Mouse (Mus musculus): ENCODE results near the gene Tpp1.
"Not testable (repeated sequence)": the region's sequence is repeated elsewhere in the genome, so short reads cannot be mapped to it uniquely, and the experiment has no call there.

The Tpp1 gene

DNA sequence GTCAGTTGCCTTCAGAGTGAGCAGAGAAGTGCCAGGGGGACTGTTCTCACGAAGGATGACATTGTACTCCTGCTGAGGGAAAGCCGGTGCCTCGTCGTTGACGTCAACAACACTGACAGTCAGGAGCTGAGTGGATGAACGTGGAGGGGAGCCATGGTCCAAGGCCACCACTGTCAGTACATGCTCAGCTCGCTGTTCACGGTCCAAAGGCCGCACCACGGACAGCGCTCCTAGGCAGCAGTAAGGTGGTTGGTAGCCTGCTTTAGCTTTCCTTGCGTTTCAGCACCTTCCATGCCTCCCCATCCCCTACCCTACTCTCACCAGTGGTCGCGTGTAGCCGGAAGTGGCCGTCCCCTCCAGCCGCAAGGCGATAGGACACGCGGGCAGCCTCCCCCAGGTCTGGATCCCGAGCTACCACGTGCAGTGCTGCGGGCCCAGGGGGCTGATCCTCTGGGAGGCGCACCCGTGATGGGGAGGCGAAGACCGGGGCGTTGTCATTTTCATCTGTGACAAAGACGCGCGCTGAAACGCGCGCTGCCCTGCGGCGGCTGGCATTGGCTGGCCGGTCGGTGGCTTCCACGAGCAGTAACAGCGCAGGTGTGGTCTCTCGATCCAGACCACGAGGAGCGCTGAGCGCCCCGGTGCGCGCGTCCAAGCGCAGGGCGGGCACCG is 9.9 kb upstream of the Tpp1 start:
- DNase-seq = peak in 1 of 2 experiments; percentile 38

DNA sequence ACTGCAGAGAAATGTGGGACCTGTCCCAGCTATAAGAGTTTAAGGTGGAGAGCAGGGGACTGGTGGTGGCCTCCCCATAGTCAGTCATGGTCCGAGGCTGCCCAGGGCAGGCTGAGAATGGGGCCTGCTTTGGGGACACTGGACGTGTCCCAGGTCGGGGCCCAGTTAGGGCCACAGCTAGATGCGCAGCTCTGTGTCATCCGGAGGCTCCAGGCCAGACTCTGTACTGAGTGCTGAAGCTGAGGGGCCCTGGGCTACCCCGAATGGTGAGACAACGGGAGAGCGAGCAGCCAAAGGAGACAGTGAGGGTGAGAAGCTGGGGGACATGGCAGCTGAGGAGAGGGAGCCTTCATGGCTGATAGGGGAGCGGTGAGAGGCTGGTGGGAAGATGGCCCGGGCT is 1.2 kb upstream of the Tpp1 start:
- DNase-seq = no peak

DNA sequence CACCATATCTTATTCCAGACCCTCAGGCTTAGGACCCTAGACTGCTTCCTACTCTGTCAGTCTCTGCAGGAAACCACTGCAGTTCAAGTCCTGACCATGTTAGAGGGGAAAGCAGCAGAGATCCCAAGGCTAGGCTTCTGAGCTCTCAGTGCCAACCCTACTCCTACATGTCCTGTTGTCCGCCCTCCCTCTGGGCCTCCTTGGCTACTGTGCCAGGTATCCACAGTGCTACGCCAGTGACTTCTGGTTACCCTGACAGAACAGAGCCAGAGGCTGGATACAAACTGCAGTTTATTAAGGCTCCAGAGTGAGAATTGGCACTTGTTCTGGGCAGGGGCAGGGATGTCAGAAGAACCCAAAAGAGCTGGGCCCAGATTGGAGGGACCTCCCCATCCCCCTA is 681 bp upstream of the Tpp1 start:
- no peak for DNase-seq

DNA sequence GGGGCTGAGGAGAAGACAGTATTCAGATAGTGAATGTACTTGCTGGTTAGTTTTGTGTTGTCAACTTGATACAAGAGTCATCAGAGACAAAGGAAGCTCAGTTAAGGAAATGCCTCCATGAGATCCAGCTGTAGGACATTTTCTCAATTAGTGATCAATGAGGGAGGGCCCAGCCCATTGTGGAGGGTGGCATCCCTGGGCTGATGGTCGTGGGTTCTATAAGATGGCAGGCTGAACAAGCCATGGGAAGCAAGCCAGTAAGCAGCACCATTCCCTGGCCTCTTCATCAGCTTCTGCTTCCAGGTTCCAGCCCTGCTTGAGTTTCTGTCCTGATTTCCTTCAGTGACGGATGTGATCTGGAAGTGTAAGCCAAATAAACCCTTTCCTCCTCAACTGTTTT is 4.3 kb downstream of the Tpp1 start:
- DNase-seq = no peak

DNA sequence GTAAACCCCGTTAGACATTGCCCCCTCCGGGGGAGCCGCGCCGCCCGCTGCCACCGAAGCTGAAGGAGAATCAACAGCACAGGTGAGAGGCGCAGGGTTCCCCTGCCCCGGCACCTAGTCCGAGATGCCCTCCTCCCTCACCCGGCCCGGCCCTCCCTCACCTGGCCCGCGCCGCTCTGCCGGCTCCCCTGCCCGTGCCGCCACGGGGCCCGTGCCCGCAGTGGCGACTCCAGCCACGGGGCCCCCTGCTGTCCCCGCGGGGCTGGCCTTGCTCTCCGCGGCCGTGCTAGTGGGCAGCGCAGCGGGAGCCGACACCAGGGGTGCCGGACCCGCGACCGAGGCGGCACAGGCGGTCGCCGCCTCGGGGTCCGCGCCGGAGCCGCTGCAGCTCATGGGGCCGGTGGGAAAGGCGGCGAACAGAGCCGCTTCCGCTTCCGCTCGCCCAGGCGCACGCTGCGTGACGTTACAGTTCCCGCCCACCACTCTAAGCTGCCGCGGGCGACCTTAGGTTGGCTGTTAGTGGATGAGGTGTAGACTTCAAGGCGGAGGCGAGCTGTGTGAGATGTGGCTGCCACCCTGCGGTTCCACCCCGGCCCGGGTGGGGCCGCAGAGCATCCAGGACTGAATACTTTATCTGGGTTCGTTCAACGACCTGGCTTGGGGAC is 8.0 kb downstream of the Tpp1 start, which contains the start of gene Taf10:
Taf10 (minus strand) TSS at position 436 of the 665 bp plus-strand sequence.
- peak; percentile 91 to 94 for DNase-seq

DNA sequence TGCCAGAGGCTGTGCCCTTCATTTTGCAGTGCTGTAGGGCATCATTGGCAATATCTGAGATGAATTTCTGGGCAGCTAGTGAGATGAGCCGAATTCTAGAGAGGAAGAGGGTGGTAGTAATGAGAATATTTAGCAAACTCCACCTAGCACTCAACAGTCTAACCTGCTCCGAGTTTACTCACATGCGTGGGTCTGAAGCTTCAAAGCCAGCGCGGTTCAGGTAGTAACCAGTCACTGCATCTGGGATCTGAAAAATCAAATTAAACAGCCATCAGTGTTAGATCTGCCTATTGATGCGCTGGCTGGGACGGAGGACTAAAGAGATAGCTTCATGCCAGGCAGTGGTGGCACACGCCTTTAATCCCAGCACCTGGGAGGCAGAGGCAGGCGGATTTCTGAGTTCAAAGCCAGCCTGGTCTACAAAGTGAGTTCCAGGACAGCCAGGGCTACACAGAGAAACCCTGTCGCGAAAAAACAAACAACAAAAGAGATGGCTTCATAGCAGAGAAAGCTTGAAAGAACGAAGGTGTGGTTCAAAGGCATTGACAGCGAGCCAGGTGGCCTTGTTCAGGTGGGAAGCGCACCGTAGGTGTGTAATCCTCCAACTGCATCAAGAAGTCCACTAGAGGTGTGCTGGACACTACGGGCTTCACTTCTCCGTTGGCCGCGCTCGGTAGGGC is 8.6 kb downstream of the Tpp1 start:
- not testable (repeated sequence) for DNase-seq

DNA sequence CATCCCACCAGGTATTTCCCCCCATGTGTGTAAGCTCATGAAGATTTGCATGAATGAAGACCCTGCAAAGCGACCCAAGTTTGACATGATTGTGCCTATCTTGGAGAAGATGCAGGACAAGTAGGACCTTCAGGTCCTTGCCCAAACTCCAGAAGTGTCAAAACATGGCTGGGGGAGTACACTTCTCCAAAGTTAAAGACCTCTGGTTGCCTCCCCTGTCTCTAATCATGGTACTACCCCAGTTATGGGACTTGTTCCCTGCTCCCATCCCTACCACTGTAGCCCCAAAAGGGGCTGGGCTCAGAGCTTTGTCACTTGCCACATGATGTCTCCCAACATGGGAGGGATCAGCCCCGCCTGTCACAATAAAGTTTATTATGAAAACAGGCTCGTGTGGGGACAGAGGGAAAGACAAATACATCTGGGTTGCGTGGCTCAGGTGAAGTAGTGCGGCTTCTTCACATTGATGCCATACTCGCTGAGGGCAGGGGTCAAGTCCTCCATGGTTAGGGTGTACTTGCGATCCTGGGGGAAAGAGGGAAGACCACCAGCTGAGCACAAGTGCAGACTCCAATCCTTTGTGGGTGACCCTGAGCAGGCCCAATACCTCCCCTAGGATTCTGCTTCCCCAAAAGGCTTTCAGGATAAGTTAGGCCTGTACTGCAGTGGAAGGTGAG is 9.4 kb downstream of the Tpp1 start:
- DNase-seq = not testable (repeated sequence)

DNA sequence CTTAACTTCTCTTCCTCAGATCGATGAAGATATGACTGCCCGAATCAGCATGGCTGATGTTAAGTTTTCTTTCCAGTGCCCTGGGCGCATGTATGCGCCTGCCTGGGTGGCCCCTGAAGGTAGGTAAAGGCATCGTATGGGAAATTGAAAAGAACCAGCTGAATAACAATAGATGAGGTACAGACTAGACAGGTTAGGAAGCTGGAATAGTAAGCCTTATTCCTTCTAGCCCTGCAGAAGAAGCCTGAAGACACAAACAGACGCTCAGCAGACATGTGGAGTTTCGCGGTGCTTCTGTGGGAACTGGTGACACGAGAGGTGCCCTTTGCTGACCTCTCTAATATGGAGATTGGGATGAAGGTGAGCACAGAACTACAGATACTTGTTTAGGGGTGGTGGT is 10.1 kb downstream of the Tpp1 start:
- no peak for DNase-seq

DNA sequence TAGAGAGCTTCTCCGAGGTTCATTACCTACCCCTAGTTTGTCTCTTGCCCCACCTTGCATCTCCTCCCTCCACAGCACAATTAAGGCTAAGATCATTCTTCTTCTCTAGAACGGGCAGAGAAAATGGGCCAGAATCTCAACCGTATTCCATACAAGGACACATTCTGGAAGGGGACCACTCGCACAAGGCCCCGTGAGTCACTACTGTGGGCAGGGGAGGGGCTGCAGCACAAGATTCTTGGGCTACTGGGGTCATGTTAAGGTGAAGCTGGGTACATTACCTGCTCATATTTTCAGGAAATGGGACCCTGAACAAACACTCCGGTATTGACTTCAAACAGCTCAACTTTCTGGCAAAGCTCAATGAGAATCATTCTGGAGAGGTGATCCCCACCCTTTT is 11.2 kb downstream of the Tpp1 start:
- DNase-seq = no peak

DNA sequence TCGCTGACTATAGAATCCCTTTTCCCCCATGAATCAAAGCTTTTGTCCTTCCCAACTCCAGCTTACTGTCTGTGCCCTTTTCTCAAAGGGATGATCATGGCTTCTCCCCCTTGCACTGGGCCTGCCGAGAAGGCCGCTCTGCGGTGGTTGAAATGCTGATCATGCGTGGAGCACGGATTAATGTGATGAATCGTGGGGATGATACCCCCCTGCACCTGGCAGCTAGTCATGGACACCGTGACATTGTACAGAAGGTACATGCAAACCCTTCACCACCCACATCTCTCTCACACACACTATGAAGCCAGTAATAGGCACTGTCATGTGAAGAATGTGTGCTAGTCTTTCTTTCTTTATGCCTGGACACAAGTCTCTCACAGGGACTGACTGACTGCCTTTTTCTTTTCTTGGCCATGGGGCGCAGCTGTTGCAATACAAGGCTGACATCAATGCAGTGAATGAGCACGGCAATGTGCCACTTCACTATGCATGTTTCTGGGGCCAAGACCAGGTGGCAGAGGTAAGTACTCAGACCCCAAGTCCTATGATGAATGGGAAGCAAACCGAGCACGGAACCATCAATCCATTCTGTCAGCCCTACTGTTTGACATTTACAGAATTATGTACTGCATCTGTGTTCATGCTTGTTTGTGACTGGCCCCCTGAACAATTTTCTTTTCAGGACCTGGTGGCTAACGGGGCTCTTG is 11.8 kb downstream of the Tpp1 start:
- no peak for DNase-seq

DNA sequence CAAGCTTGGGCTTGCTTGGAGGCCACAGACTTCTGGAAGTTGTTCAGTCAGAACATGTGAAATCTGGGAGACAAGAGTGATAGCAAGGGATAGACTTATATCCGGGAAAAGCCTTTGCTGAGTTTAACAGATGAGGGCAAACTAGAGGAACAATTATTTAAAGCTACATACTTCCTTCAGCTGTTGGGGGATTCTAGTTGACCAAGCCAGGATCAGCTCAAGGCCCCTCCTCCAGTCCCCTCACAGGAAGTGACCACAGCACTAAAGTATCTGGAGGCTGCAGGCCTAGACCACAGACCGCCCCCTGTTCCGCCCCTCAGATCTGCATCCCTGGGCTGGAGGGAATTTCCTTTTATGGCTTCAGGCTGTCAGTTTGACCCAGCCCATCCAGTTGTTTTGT is 13.1 kb downstream of the Tpp1 start:
- peak; percentile 81 to 88 for DNase-seq

DNA sequence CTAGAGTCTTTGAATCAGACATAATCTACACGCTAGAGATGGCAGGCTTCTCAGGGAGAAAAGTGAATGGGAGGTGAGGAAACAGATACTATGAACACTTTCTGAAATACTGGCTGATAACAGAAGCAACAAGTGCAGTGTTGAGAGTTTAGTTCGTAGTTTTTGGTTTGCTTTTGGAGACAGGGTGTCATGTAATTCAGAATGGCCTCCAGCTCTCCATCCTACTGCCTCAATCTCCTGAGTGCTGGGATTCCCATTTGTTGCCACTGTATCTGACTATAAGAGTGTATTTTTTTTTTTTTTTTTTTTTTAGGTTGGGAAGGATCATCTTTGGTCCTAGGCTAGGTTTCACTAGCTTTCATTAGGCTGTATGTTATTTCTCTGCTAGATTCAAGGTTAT is 13.7 kb downstream of the Tpp1 start:
- no peak for DNase-seq

DNA sequence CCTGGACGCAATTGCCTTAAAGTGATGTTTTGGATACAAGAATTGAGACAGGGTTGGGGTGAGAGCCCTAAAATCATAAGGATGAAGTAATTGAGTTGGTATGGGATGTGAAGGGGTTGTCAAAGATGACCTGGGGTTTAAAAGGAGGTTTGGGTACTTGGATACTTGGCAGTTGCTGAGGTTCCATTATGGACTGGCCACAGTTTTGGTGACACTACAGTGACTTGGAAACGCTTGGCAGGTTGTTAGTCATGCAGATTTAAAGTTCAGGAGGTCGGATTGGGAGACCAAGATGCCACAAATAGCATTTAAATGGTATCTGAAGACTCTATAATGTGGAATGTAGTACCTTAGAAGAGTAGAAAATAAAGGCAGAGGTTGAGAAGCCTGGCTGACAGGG is 14.4 kb downstream of the Tpp1 start:
- DNase-seq = no peak

DNA sequence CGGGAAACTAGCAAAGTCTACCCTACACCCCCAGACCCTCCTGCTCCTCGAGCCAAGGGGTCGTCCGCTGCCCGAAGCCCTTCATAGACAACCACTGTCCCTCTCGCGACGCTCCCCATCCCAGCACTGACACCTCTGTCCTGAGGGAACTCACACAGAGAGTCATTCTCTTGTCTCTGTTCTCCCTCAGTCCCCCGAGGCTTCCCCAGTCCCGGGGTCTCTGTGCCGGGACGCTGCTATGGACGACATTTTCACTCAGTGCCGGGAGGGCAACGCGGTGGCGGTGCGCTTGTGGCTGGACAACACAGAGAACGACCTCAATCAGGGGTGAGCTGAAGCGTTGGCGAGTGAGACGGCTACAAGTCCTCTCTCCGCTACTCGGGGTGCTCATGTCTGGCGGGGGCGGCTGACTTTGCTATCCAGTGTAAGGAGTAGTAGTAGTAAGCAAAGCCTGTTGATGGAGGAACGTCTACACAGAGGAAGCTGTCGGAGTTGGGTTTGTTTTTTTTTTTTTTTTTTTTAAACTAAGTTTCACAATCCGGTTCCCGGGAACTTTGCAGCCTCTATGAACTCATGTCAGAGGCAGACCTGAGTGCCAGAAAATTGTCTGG is 15.0 kb downstream of the Tpp1 start, which contains the start of gene Rrp8:
Rrp8 (minus strand) TSS at position 475 of the 611 bp plus-strand sequence.
- peak; percentile 55 to 67 for DNase-seq

DNA sequence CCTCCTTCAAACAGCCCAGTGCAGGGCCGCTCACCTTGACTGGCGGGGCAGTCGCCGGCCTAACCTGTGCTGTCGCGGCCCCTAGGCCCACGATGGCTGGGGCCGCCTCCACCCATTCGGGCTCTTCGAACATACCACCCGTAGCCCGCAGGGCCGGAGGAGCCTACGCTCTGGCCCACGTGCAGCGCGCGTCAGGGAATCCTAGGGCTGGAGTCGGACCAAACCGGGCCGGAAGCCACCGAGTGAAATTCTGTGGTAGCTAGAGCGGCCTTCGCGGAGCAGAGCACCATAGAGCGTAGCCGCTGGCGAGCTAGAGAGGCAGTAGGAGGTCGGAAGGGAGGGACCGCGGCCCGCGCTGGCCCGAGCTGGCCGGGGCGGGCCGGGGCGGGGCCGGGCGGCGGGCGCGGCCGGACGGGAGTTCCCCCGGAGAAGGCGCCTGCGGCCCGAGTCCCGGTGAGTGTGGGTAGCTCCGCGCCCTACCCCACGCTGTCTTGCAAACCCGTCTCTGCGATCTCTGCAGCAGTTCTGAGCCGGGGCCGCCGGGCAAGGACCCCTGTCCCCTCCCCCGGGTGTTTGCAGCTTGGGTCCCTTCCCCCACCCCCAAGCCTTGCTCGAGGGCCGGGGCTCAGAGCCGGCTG is 15.7 kb downstream of the Tpp1 start, which contains the start of gene Ilk:
Ilk (plus strand) TSS at position 329 of the 638 bp plus-strand sequence.
- peak; percentile 92 to 96 for DNase-seq

DNA sequence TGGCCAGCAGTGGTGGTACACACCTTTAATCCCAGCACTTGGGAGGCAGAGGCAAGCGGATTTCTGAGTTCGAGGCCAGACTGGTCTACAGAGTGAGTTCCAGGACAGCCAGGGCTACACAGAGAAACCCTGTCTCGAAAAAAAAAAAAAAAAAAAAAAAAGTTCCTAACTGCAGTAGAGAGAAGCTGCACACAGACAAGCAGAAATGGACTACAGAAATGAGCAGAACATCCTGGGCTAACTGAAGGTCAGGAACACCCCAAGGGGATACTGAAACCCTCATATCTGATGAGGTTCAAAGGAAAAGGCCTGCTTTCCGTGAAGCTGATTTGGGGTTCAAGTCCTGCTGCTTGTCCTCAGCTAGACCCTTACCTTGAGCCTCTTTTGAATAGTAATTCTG is 16.6 kb downstream of the Tpp1 start:
- DNase-seq = not testable (repeated sequence)

DNA sequence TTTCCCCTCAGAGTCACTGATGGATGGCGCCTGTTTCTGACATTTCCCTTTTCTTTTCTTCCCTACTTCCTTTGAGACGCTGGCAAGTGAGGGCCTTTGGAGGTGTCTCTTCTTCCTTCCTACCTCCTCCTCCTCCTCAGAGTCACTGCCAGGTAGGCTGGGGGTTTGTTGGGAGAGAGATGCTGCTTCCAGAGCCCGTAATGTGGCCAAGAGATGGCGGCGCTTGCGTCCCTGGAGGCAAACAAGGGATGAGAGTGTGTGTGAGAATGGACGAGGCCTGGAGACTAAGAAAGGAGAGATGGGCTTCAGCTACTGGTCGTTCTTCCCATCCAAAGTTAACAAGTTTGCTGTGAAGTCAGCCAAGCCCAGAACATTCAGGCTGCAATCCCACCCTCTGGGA is 17.2 kb downstream of the Tpp1 start:
- no peak for DNase-seq

DNA sequence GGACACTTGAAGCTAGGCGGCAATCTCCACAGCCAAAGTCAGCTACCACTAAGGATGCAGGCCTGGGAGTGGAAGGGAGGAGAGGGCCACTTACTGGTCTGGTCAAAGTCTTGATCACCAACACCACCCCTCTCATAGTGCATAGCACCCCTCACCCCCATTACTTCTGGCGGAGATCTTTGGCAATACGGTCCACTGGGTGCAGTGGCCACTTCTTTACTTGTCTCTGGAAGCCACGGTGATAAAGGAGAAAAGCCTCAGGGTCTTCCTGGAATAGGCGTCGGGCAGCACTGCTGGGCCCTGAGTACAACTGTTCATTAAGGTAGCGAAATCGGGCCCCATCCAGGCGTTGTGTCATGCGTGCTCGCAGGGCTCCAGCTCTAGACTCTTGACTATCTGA is 18.2 kb downstream of the Tpp1 start:
- no peak for DNase-seq

DNA sequence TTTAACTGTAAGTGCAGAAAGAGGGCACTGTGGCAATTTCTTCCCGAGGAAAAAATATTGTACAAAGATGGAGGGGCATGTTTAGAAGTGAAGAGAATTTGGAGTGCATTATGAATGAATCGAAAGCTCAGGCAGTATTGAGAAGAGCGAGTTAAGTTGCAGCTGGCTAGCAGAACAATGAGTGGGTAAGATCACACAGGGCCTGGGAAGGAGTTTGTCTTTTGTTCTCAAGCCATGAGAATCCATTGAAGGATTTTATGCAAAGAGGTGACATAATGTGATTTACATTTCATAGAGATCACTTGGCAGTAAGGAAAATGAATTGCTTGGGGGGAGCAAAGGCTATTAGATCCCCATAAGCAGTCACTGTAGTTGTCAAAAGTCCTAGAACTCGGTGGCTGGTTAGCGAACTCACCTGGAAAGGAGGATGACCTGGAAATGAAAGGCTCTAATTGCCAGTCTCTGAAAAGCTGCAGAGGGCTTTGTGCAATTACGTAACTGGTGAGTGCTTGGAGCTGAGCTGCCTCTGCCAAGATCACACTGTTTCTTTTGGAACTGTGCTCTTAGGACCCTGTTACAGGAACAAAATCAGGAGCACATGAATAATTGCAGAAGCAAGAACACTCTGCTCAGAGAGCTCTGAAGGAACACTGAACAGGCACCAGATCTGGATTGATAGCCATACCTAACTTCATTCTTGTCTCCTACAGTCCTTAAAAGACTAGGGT is 23.2 kb downstream of the Tpp1 start:
- no peak for DNase-seq

DNA sequence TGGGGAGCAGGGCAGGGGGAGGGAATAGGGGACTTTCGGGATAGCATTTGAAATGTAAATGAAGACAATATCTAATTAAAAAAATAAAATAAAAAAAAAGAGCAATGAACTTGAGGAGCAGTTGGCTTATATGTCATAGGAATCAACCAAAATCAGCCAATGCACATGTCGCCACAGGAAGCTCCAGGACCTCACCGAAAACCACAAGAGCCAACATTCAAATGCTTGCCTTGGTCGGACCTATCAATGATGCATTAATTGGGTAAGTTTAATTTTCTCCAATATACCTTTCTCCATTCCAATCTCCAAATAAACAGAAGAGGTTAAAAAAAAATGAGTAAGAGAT is 25.1 kb downstream of the Tpp1 start:
- no peak for DNase-seq
